Comparison of ENCODE assay signal across 14 mouse cellular contexts in genomic region chr2:84809330-84809729, GRCm38 (mm10). TPM values are rescaled to one million over a fixed set of nuclear protein-coding genes. Genes with fewer than 3 reads are reported as not detected.
"Had no signal": no experiment of that assay in that cellular context is flagged by ENCODE, and none has a peak within 500 bp of the region (broad histone marks: within the 10 kb centered on the region; RNA-seq: fewer than 3 reads in every experiment).

No protein-coding gene starts in this region.

- H3K9ac ChIP-seq: limb, embryonic 13.5 days; midbrain, embryonic 15.5 days; neural tube, embryonic 12.5 days had no signal

- H3K4me3 ChIP-seq: layer of hippocampus, adult 2 months; limb, embryonic 13.5 days; midbrain, embryonic 15.5 days; neural tube, embryonic 12.5 days had no signal

- DNase-seq: kidney, adult 18-20 months; kidney, postnatal 10 days; kidney, postnatal 4 days; left cerebral cortex, postnatal 4 days; lung, adult 18-20 months; lung, postnatal 36 days; thymus, postnatal 4 days had no signal

- H3K9me3 ChIP-seq: limb, embryonic 13.5 days; midbrain, embryonic 15.5 days; neural tube, embryonic 12.5 days had no signal

- ATAC-seq: lung, postnatal 0 days; midbrain, embryonic 15.5 days had no signal

- H3K36me3 ChIP-seq: limb, embryonic 13.5 days; midbrain, embryonic 15.5 days; neural tube, embryonic 12.5 days had no signal

- H3K27ac ChIP-seq: layer of hippocampus, adult 2 months; limb, embryonic 13.5 days; midbrain, embryonic 15.5 days; neural tube, embryonic 12.5 days; stomach, postnatal 0 days had no signal

- H3K4me2 ChIP-seq: limb, embryonic 13.5 days; midbrain, embryonic 15.5 days; neural tube, embryonic 12.5 days had no signal

- H3K4me1 ChIP-seq: neural tube, embryonic 12.5 days had no signal

- H3K27me3 ChIP-seq: limb, embryonic 13.5 days; midbrain, embryonic 15.5 days; neural tube, embryonic 12.5 days had no signal

RNA-seq across cellular contexts. Expression of gene Smtnl1, which starts 13.1 kb away (rescaled TPM):
- polyA plus RNA-seq: intestine, embryonic 14.5 days; midbrain, embryonic 15.5 days; neural tube, embryonic 12.5 days; stomach, postnatal 0 days had no signal
